Comparison of ENCODE assay signal across 10 mouse cellular contexts in genomic region chr7:132729093-132729831, GRCm38 (mm10).
DNase-seq lines count a peak whose midpoint lies in the region; ATAC-seq and TF ChIP-seq lines count a peak whose summit lies in the region.
"Had no signal": no experiment of that assay in that cellular context is flagged by ENCODE, and none has a peak within 500 bp of the region (broad histone marks: within the 10 kb centered on the region; RNA-seq: fewer than 3 reads in every experiment).

No protein-coding gene starts in this region.

- no peak overlapping the region for H3K4me3 ChIP-seq in kidney, postnatal 0 days (replicated peaks; ENCODE audit: low read depth, low read length)
- H3K4me3 ChIP-seq: limb, embryonic 15.5 days had no signal

- H3K36me3 ChIP-seq in kidney, postnatal 0 days (ENCODE audit: insufficient read depth, low read length), result no peaks in the 10 kb centered on the region

- TF ChIP-seq CTCF in kidney, postnatal 0 days (IDR thresholded peaks at IDR 0.05; ENCODE audit: low read depth), result no peak

- no peaks in the 10 kb centered on the region for H3K9me3 ChIP-seq in kidney, postnatal 0 days (replicated peaks; ENCODE audit: low read length)
- H3K9me3 ChIP-seq: limb, embryonic 15.5 days had no signal

- H3K4me2 ChIP-seq in kidney, postnatal 0 days (ENCODE audit: low read length), result no peak overlapping the region
- H3K4me2 ChIP-seq: limb, embryonic 15.5 days had no signal

- peaks cover 7% of the 10 kb centered on the region; the same call in 1 of the 2 replicates for H3K4me1 ChIP-seq in kidney, postnatal 0 days (replicated peaks; ENCODE audit: insufficient read depth, low read length)

- DNase-seq in adrenal gland, postnatal 10 days, result peak; percentile 53
- no peak for DNase-seq in adrenal gland, postnatal 14 days
- DNase-seq in ES-CJ7 (ENCODE audit: low read depth, low spot score), result peak; percentile 27
- DNase-seq in kidney, postnatal 0 days (ENCODE audit: low spot score), result no peak
- DNase-seq in lung, postnatal 4 days, result peak; percentile 34 to 63
- DNase-seq in adipocyte (ENCODE audit: low spot score), result no peak
- DNase-seq in right cerebral cortex, adult 18-20 months, result no peak
- no peak for DNase-seq in gastrocnemius, adult 18-20 months (ENCODE audit: low spot score)
- DNase-seq: gastrocnemius, postnatal 25 days had no signal

- WGBS in kidney, postnatal 0 days, result 67% methylated on average over 4 of the region's 4 CpGs

- H3K27ac ChIP-seq in kidney, postnatal 0 days, result no peak overlapping the region
- H3K27ac ChIP-seq: limb, embryonic 15.5 days had no signal

- no peaks in the 10 kb centered on the region for H3K27me3 ChIP-seq in kidney, postnatal 0 days (ENCODE audit: insufficient read depth, low read length)
- H3K27me3 ChIP-seq: limb, embryonic 15.5 days had no signal

- no peak overlapping the region for H3K9ac ChIP-seq in kidney, postnatal 0 days (ENCODE audit: low read depth, low read length)
- H3K9ac ChIP-seq: limb, embryonic 15.5 days had no signal

- ATAC-seq in kidney, postnatal 0 days (replicated peaks; ENCODE audit: low FRiP score, low read depth), result peak; percentile 56; the same call in 1 of the 2 replicates

Comparison
In these comparisons a context has a peak if more than half of its experiments do, and no peak if none do; other contexts are left out.
1. DNase-seq: peak in adrenal gland, postnatal 10 days (single experiment), ES-CJ7 (single experiment) and lung, postnatal 4 days (2 of 2); none in adrenal gland, postnatal 14 days (single experiment), kidney, postnatal 0 days (single experiment), adipocyte (single experiment), right cerebral cortex, adult 18-20 months (single experiment) and gastrocnemius, adult 18-20 months (single experiment).